Mouse (Mus musculus) gastrocnemius, adult 2 months (tissue): ENCODE data around the gene Il1rl1. TPM values are rescaled to one million over a fixed set of nuclear protein-coding genes. Genes with fewer than 3 reads are reported as not detected.

ENCODE experiments used
- DNase-seq: peaks from one replicate; pipeline ENCODE4 v3.0.0; 2022
- H3K27ac ChIP-seq: fragments of 200-600 bp; 2 replicates; pipeline ENCODE4 v1.8.1; 2022; ENCODE audit warnings: mild to moderate bottlenecking
- H3K4me3 ChIP-seq: fragments of 200-600 bp; 2 replicates; pipeline ENCODE4 v1.8.1; 2022; ENCODE audit warnings: mild to moderate bottlenecking, moderate library complexity
- CTCF ChIP-seq: fragments of 200-600 bp; IDR thresholded peaks from 2 replicates; pipeline ENCODE4 v1.8.1; 2022; ENCODE audit warnings: antibody characterized with exemption, mild to moderate bottlenecking, moderate library complexity
- intact Hi-C: fragments of 180-260 bp; cut with DNase I; formaldehyde crosslinking; loops from one replicate; pipeline ENCODE4 v1.15.1; 2025
- total RNA-seq, 2 experiments: library from RNA; stranded (reverse); gene quantifications; 2 replicates each; pipeline ENCODE4 v1.2.3; 2021

Il1rl1 gene
- total RNA-seq, 2 experiments from 2014 or later: 1.0 to 1.1 TPM

DNA sequence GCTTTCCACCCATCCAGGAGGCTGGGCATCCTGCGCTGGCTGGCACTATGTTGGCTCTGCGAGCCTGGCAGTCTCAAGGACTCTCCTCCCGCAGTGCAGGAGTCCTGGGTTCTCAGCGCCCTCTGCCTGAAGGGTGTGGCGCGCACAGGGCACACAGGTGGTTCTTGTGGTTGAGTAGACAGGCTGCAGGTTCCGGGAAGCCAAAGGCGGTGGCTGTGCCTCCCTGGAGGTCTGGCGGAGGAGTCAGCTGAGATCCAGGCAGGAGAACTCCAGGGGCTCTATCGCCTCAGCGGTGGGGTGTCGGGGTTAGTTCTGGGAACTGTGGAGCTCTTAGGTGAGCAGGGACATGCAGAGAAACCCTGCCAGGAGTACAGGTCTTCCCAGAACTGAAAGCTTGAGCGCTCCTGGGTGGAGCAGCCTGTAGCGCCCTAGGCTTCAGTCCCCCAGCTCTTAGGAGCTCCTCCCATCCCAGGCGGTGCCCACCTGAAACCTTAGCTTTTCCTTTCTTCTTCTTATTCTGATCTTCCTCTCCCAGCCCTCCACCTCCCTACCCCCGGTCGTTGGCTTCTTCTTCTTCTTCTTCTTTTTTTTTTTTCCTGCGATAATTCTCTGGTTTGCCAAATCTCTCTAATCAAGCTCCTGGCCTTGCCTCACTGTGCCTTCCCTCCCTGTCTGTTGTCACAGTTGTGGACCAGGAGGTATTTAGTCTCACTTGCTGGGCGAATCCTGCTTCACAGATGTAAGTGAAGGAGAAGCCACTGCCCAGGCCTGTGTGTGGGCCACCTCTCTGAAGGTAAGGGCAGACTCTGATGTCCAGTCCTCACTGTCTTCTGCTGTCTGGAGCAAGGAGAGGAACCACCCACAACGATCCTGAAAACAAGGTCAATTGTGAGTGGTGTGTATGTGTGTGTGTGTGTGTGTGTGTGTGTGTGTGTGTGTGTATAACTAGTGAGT is 36.4 kb downstream of the Il1rl1 start, which contains the start of gene Il18r1:
TSS of gene Il18r1 (plus strand) at position 76 of the 954 bp plus-strand sequence.
- H3K27ac ChIP-seq: no peak within 1 kb of the TSS
- no peak for DNase-seq
- H3K4me3 ChIP-seq: no peak within 1 kb of the TSS
- intact Hi-C loops: no loop called here
- TF ChIP-seq CTCF: no peak

DNA sequence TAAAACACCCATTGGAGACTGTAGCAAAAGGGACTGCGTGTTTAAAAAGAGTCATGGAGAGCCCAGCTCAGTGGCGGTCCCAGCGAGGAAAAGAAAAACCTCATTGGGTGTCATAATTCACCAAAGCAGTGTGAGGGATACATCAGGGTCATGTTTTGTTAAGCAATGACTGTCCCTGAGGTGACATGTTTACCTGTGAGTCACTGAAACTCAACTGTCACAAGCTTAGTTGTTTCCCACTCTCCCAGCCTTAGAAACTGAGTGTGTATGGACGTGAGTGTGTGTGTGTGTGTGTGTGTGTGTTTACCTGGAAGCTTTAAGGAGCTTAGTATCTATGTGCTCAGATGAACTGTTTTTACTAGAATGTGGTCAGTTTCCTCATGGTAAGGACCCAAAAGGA is 37.9 kb downstream of the Il1rl1 start:
- no peak overlapping the region for H3K4me3 ChIP-seq
- TF ChIP-seq CTCF: no peak
- intact Hi-C loops: no loop called here
- no peak for DNase-seq
- H3K27ac ChIP-seq: no peak overlapping the region

DNA sequence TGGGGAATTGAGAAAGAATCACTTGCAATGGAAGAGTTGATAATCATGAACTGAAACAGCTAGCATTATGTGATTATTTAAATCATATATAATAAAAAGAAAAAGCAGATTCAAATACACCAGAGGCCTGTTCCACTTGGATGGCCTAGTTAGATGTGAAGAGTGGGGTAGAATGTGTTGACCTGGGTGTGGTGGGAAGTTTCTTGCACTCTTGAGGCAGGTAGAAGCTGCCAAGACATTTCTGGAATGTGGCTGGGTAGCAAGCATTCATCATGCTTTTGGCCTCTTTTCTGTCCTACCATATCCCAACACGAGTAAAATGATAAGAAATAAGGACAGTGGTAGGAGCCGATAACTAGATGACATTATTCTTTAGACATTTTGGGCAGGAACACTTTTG is 39.4 kb downstream of the Il1rl1 start:
- intact Hi-C loops: no loop called here
- no peak for TF ChIP-seq CTCF
- Histone ChIP-seq H3K27ac (no peak overlapping the region), H3K4me3 (no peak overlapping the region)
- DNase-seq: no peak

DNA sequence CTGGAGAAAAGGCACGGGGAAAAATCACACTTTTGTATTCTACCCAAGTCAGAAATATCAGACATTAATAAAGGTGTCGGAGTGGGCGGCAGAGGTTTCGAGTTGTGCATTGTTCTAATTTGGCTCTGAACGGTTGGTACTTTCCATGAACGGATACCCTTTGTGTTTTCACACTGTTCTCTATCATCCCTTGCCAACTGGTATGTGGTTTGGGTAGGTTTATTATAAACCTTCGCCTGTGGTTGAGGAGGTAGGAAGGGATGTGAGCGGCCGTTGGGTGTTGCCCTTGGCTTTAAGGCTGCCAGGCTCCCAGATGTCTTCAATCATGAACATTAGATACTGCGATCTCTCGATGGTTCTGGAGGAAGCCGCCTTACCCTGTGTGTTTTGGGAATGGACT is 40.5 kb downstream of the Il1rl1 start:
- TF ChIP-seq CTCF: no peak
- Histone ChIP-seq H3K4me3 (no peak overlapping the region), H3K27ac (no peak overlapping the region)
- no peak for DNase-seq
- intact Hi-C loops: no loop called here

DNA sequence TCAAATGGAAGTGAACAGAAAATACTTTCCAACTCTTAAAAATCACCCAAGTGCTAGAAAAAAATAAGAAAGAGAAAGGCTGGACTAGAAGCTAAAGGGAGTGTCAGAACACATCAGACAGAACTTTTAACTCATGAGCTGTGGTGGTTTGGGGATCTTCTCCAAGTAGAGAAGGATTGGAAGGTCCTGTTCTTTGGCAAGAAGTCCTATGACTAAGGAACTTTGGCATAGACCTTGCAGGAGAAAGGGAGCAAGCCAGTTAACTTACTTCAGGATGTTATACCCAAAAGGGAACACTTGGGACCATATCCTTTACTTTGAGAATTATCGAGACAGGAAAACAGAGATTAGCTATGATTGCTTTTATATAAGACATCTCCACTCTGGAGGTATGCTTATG is 43.0 kb downstream of the Il1rl1 start:
- no peak overlapping the region for H3K4me3 ChIP-seq
- no peak for DNase-seq
- intact Hi-C loops: no loop called here
- no peak overlapping the region for H3K27ac ChIP-seq
- no peak for TF ChIP-seq CTCF

DNA sequence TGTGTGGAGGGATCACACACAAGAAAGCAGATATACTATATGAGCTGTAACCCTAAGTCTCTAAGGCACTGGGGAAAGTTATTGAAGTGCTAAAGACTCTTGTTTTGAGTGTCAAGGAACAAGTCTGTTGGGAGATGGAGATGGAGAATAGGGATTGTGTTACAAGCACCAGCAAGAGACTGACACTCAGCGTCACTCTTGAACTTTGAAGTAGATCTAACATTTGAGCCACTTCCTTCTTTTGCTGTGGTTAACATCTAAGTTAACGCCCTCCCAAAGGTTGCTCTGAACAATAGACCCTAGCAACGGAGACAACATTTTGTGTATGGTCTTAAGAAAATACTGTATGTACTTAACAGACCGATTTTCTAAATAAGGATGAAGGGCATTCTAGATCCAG is 44.3 kb downstream of the Il1rl1 start:
- no peak overlapping the region for H3K4me3 ChIP-seq
- no peak overlapping the region for H3K27ac ChIP-seq
- TF ChIP-seq CTCF: no peak
- intact Hi-C loops: no loop called here
- no peak for DNase-seq

DNA sequence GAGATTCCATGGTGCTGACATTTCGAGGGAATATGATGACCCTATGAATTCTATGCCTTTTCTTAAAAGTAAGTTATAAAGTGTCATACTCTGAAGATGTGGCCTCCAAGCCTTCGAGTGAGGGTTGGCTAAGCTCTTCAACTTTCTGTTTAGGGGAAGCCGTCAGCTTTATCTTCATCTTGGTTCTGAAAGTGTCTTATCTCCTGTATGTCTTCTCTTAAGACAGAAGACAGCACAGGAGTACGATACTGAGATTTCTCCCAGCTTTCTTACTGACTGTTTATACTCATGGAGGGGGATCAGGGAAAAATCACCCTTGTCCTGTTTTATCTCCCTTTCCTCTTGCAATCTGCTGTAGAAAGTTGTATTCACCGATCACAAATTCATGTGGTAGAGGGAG is 45.0 kb downstream of the Il1rl1 start:
- TF ChIP-seq CTCF: no peak
- intact Hi-C loops: no loop called here
- no peak for DNase-seq
- no peak overlapping the region for H3K27ac ChIP-seq
- H3K4me3 ChIP-seq: no peak overlapping the region

DNA sequence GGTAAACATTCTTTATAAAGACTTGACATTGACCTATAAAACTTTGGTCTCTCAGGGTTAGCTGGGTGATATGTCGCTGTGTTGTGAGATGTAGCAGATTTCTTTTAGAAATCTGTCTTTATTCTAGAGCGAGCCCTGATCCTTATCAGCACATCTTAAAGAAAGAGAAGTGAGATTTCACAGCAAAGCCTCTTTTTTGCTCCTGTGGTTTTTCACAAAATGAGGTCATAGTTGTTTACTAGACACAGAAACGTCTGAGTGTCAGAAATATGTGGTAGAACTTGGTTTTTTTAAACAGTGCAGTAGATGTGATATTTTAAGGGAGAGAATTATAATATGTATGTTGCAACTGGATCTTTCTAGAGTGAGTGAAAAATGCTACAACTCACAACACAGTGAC is 46.3 kb downstream of the Il1rl1 start:
- no peak overlapping the region for H3K27ac ChIP-seq
- intact Hi-C loops: no loop called here
- no peak for DNase-seq

DNA sequence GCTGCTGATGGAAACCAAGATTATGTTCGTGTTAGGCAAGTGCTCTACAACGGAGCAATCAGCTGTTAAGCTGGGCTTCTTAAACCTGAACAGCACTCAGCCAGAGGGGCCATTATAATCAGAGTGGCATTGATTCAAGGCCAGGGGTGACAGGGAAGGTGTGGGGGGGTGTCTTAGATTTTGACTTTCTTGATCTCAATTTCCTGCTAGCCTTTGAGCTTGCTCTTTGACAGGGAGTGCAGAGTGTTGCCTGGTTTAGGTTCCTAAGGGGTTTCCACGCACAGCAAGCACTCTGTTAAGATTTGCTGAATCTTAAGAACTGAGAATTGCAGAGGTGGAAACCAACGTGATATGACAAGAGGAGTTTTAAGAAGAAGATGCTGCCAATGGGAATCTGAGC is 47.4 kb downstream of the Il1rl1 start:
- DNase-seq: no peak
- Histone ChIP-seq H3K4me3 (no peak overlapping the region), H3K27ac (no peak overlapping the region)
- TF ChIP-seq CTCF: no peak
- intact Hi-C loops: no loop called here

More for the DNA sequence above, 46.3 kb downstream of the Il1rl1 start:
- H3K4me3 ChIP-seq: no peak overlapping the region
- no peak for TF ChIP-seq CTCF

DNA sequence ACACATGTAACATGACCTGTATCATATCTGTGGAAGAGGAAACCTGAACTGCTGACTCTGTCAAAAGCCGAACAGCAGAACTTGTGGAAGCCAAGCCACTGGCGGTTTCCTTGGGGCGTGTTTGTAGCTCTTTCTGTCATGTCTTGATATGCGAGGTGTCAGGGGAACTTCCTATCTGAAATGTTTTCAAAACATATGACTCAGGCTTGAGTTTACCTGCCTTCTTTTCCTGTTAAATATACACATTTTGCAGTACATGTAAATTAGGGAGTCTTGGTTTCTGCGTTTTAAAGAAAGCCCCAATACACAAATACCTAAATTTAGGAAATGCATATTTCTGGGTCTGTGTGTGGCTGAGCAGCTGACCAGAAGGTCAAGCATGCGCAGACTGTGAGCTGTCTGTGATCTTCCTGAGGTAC is 50.1 kb downstream of the Il1rl1 start:
- TF ChIP-seq CTCF: no peak
- no peak overlapping the region for H3K27ac ChIP-seq
- DNase-seq: no peak
- H3K4me3 ChIP-seq: no peak overlapping the region
- intact Hi-C loops: no loop called here

DNA sequence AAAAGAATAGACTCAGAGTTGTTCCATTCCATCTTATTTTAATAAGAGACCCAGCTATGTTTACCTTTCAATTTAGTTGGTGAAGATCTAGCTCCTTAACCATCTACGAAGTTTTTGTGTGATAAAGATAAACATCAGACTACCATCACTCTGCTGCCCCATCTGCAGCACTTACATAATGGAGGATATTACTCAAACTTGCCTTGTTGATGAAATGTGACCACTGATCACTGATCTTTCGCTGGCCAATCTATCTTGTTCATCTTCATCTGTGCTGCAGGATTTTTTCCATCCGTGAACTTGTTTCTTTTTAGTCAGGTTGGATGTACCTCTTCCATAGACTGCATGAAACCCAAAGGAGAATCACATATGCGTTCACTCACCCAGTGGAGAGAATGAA is 65.2 kb downstream of the Il1rl1 start:
- no peak for TF ChIP-seq CTCF
- DNase-seq: no peak
- intact Hi-C loops: no loop called here
- H3K27ac ChIP-seq: no peak overlapping the region
- H3K4me3 ChIP-seq: no peak overlapping the region

DNA sequence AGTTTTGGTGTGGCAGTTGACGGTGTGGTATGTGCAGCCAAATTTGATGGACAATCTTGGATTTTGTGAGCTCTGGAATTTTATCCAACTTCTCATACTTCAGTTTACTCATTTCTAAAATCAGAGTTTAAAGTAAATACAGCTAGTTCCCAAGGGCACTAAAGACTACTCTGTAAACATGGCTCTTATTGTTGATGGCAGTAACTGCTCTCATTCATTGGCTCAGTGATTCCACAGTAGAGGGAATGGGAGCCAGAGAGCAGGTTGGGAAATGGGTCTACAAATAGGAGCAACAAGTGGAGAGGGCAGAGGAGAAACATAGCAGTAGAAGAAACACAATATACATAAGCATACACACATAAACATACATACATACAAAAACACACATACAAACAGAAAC is 70.3 kb downstream of the Il1rl1 start:
- no peak overlapping the region for H3K27ac ChIP-seq
- no peak for DNase-seq
- H3K4me3 ChIP-seq: no peak overlapping the region
- intact Hi-C loops: no loop called here
- no peak for TF ChIP-seq CTCF

DNA sequence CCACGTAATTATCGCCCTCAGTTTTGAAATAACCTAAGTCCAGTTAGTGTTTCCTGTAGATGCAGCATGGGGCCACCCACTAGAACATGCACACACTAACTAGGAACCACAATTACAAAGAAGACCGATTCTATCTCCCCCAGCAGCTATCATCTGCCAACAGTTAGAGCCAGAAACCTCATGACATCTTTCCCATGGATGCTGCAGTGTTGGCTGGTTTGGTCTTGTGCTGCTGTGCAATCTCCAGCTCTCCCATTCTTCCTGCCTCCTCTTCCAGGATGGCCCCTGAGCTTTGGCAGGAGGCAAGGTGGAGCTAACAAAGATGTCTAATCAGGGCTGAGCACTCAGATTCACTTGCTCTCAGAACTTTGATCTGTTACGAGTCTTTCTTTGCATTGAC is 71.8 kb downstream of the Il1rl1 start:
- DNase-seq: no peak
- no peak for TF ChIP-seq CTCF
- intact Hi-C loops: no loop called here
- no peak overlapping the region for H3K4me3 ChIP-seq
- no peak overlapping the region for H3K27ac ChIP-seq
